Mouse (Mus musculus): Measurements from ENCODE around the gene Zbtb22. TPM values are rescaled to one million over a fixed set of nuclear protein-coding genes. Genes with fewer than 3 reads are reported as not detected.
A peak's percentile ranks its signal among the peaks of the same experiment; 100 is the strongest.
"Not testable (repeated sequence)": the region's sequence is repeated elsewhere in the genome, so short reads cannot be mapped to it uniquely, and the experiment has no call there.

Zbtb22 gene
- polyA plus RNA-seq (2011; ENCODE audit: insufficient read depth, insufficient read length, low read depth, missing spikeins) = 14.8 and 20.7 TPM in 2 replicates

- peak within 1 kb of the TSS; percentile 79 for H3K27ac ChIP-seq (ENCODE audit: insufficient read depth, low read length)
- H3K9ac ChIP-seq (ENCODE audit: low read depth, poor library complexity, severe bottlenecking) = peak within 1 kb of the TSS; percentile 82
- 0 out of 2 replicates have a peak, but pooled peaks have one; percentile 24 for TF ChIP-seq EP300 (IDR thresholded peaks at IDR 0.05; ENCODE audit: insufficient read depth, low read depth, low read length)
- no peak for TF ChIP-seq CTCF (IDR thresholded peaks at IDR 0.05; ENCODE audit: low read depth, low read length)
- TF ChIP-seq POLR2A (IDR thresholded peaks at IDR 0.05; ENCODE audit: insufficient read depth, low read length) = peak; percentile 4
- peaks cover 26% of the 10 kb centered on the region for H3K36me3 ChIP-seq (ENCODE audit: control insufficient read depth, insufficient read depth, low read length, poor library complexity, severe bottlenecking)
- H3K27me3 ChIP-seq (ENCODE audit: control insufficient read depth, insufficient read depth, low read length, poor library complexity, severe bottlenecking) = no peaks in the 10 kb centered on the region
- H3K4me1 ChIP-seq (ENCODE audit: control insufficient read depth, insufficient read depth, low read length) = peaks cover 1% of the 10 kb centered on the region
- H3K9me3 ChIP-seq (replicated peaks; ENCODE audit: control insufficient read depth, insufficient read depth, low read length, poor library complexity, severe bottlenecking) = no peaks in the 10 kb centered on the region
- H3K4me3 ChIP-seq (ENCODE audit: low read depth, low read length) = peak within 1 kb of the TSS; percentile 85
Measured at GRCm38 (mm10) chr17:33915671-33916250, at the start of gene Zbtb22, which contains the start of gene Tapbp. Zbtb22 (plus strand) TSS chr17:33915904. Tapbp (plus strand) TSS chr17:33915899.

GRCm38 (mm10) chr17:33873537-33873936, 42.2 kb upstream of the Zbtb22 start, which contains the start of gene Gm7029:
Gm7029 (plus strand) TSS chr17:33873837.
- H3K27me3 ChIP-seq (ENCODE audit: control insufficient read depth, insufficient read depth, low read length, poor library complexity, severe bottlenecking); H3K9ac ChIP-seq (ENCODE audit: low read depth, poor library complexity, severe bottlenecking); H3K4me1 ChIP-seq (ENCODE audit: control insufficient read depth, insufficient read depth, low read length); H3K27ac ChIP-seq (ENCODE audit: insufficient read depth, low read length); H3K4me3 ChIP-seq (ENCODE audit: low read depth, low read length); H3K9me3 ChIP-seq (replicated peaks; ENCODE audit: control insufficient read depth, insufficient read depth, low read length, poor library complexity, severe bottlenecking): not testable (repeated sequence)
- peaks cover 13% of the 10 kb centered on the region for H3K36me3 ChIP-seq (ENCODE audit: control insufficient read depth, insufficient read depth, low read length, poor library complexity, severe bottlenecking)

GRCm38 (mm10) chr17:33874411-33874810, 41.3 kb upstream of the Zbtb22 start:
- TF ChIP-seq EP300 (IDR thresholded peaks at IDR 0.05; ENCODE audit: insufficient read depth, low read depth, low read length) = no peak
- no peak for TF ChIP-seq POLR2A (IDR thresholded peaks at IDR 0.05; ENCODE audit: insufficient read depth, low read length)
- TF ChIP-seq CTCF (IDR thresholded peaks at IDR 0.05; ENCODE audit: low read depth, low read length) = no peak
- Histone ChIP-seq H3K4me3 (ENCODE audit: low read depth, low read length) (no peak overlapping the region), H3K36me3 (ENCODE audit: control insufficient read depth, insufficient read depth, low read length, poor library complexity, severe bottlenecking) (peaks cover 16% of the 10 kb centered on the region), H3K27ac (ENCODE audit: insufficient read depth, low read length) (no peak overlapping the region), H3K27me3 (ENCODE audit: control insufficient read depth, insufficient read depth, low read length, poor library complexity, severe bottlenecking) (no peaks in the 10 kb centered on the region), H3K9me3 (replicated peaks; ENCODE audit: control insufficient read depth, insufficient read depth, low read length, poor library complexity, severe bottlenecking) (no peaks in the 10 kb centered on the region), H3K4me1 (ENCODE audit: control insufficient read depth, insufficient read depth, low read length) (no peaks in the 10 kb centered on the region), H3K9ac (ENCODE audit: low read depth, poor library complexity, severe bottlenecking) (no peak overlapping the region)

- not testable (repeated sequence) for H3K27me3 ChIP-seq (ENCODE audit: control insufficient read depth, insufficient read depth, low read length, poor library complexity, severe bottlenecking); H3K4me3 ChIP-seq (ENCODE audit: low read depth, low read length); H3K9ac ChIP-seq (ENCODE audit: low read depth, poor library complexity, severe bottlenecking); H3K9me3 ChIP-seq (replicated peaks; ENCODE audit: control insufficient read depth, insufficient read depth, low read length, poor library complexity, severe bottlenecking); H3K27ac ChIP-seq (ENCODE audit: insufficient read depth, low read length); H3K4me1 ChIP-seq (ENCODE audit: control insufficient read depth, insufficient read depth, low read length)
- TF ChIP-seq CTCF (IDR thresholded peaks at IDR 0.05; ENCODE audit: low read depth, low read length) = peak; percentile 45
- H3K36me3 ChIP-seq (ENCODE audit: control insufficient read depth, insufficient read depth, low read length, poor library complexity, severe bottlenecking) = peaks cover 27% of the 10 kb centered on the region
Measured at GRCm38 (mm10) chr17:33875797-33876196, 39.9 kb upstream of the Zbtb22 start.

- H3K9ac ChIP-seq (ENCODE audit: low read depth, poor library complexity, severe bottlenecking); H3K4me1 ChIP-seq (ENCODE audit: control insufficient read depth, insufficient read depth, low read length); H3K27me3 ChIP-seq (ENCODE audit: control insufficient read depth, insufficient read depth, low read length, poor library complexity, severe bottlenecking); H3K27ac ChIP-seq (ENCODE audit: insufficient read depth, low read length); H3K9me3 ChIP-seq (replicated peaks; ENCODE audit: control insufficient read depth, insufficient read depth, low read length, poor library complexity, severe bottlenecking); H3K4me3 ChIP-seq (ENCODE audit: low read depth, low read length): not testable (repeated sequence)
- H3K36me3 ChIP-seq (ENCODE audit: control insufficient read depth, insufficient read depth, low read length, poor library complexity, severe bottlenecking) = peaks cover 45% of the 10 kb centered on the region
Measured at GRCm38 (mm10) chr17:33884320-33884719, 31.4 kb upstream of the Zbtb22 start.

- H3K9me3 ChIP-seq (replicated peaks; ENCODE audit: control insufficient read depth, insufficient read depth, low read length, poor library complexity, severe bottlenecking); H3K4me1 ChIP-seq (ENCODE audit: control insufficient read depth, insufficient read depth, low read length); H3K27ac ChIP-seq (ENCODE audit: insufficient read depth, low read length); H3K4me3 ChIP-seq (ENCODE audit: low read depth, low read length); H3K27me3 ChIP-seq (ENCODE audit: control insufficient read depth, insufficient read depth, low read length, poor library complexity, severe bottlenecking); H3K9ac ChIP-seq (ENCODE audit: low read depth, poor library complexity, severe bottlenecking): not testable (repeated sequence)
- peaks cover 27% of the 10 kb centered on the region for H3K36me3 ChIP-seq (ENCODE audit: control insufficient read depth, insufficient read depth, low read length, poor library complexity, severe bottlenecking)
Measured at GRCm38 (mm10) chr17:33887802-33888201, 27.9 kb upstream of the Zbtb22 start.

- not testable (repeated sequence) for H3K27me3 ChIP-seq (ENCODE audit: control insufficient read depth, insufficient read depth, low read length, poor library complexity, severe bottlenecking); H3K4me1 ChIP-seq (ENCODE audit: control insufficient read depth, insufficient read depth, low read length); H3K4me3 ChIP-seq (ENCODE audit: low read depth, low read length); H3K9ac ChIP-seq (ENCODE audit: low read depth, poor library complexity, severe bottlenecking); H3K27ac ChIP-seq (ENCODE audit: insufficient read depth, low read length); H3K9me3 ChIP-seq (replicated peaks; ENCODE audit: control insufficient read depth, insufficient read depth, low read length, poor library complexity, severe bottlenecking)
- H3K36me3 ChIP-seq (ENCODE audit: control insufficient read depth, insufficient read depth, low read length, poor library complexity, severe bottlenecking) = peaks cover 27% of the 10 kb centered on the region
Measured at GRCm38 (mm10) chr17:33888230-33888629, 27.5 kb upstream of the Zbtb22 start.

- peaks cover 20% of the 10 kb centered on the region for H3K36me3 ChIP-seq (ENCODE audit: control insufficient read depth, insufficient read depth, low read length, poor library complexity, severe bottlenecking)
- H3K9me3 ChIP-seq (replicated peaks; ENCODE audit: control insufficient read depth, insufficient read depth, low read length, poor library complexity, severe bottlenecking); H3K27me3 ChIP-seq (ENCODE audit: control insufficient read depth, insufficient read depth, low read length, poor library complexity, severe bottlenecking); H3K4me1 ChIP-seq (ENCODE audit: control insufficient read depth, insufficient read depth, low read length): not testable (repeated sequence)
- H3K27ac ChIP-seq (ENCODE audit: insufficient read depth, low read length) = peak overlapping the region; percentile 23
- peak overlapping the region; percentile 70 for H3K4me3 ChIP-seq (ENCODE audit: low read depth, low read length)
- peak overlapping the region; percentile 69 for H3K9ac ChIP-seq (ENCODE audit: low read depth, poor library complexity, severe bottlenecking)
Measured at GRCm38 (mm10) chr17:33889941-33890532, 25.7 kb upstream of the Zbtb22 start.
